Mouse (Mus musculus) effector memory CD4-positive, alpha-beta T cell, adult 5 months (primary cell): Measurements from ENCODE around the gene AA467197. TPM values are rescaled to one million over a fixed set of nuclear protein-coding genes. Genes with fewer than 3 reads are reported as not detected.

Experiments used
- polyA plus RNA-seq: library from polyadenylated mRNA; unstranded; fragments of 100-300 nt; shearing (Covaris generic); gene quantifications from one replicate; pipeline ENCODE4 v1.2.1, GENCODE M21; 2017

Gene AA467197
- 1.2 TPM for polyA plus RNA-seq

DNA sequence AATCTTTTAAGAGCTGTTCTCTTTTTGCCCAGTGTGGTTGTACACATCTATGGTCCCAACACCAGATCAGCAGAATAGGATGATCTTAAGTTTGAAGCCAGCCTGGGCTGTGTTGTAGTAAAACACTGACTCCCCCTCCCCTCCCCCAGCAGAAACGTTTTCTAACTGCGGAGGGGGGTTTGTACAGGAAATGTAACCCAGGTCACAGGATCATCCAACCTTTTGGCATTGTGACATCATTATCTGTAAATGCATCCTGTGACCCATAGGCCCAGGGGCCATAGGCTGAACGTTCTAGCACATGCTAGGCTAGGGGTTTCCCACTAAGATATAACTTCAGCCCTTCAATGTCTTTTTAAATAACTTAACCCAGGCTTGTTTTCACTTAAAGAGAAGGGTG lies at the start of gene AA467197:
Gene AA467197, plus strand, starts transcription at position 301 of the 400 bp plus-strand sequence.

GRCm38 (mm10) chr2:122610746-122611653 lies 25.8 kb upstream of the AA467197 start, which contains the start of gene Gatm:
TSS of gene Gatm (minus strand) at chr2:122611303.

Other genes with a start within 250 kb of the AA467197 start
- gene Slc28a2, start 210.5 kb upstream of the AA467197 start, polyA plus RNA-seq: 105 TPM
- gene Gm14085, start 152.0 kb upstream of the AA467197 start, polyA plus RNA-seq: 1.6 TPM
- not detected for gene Gatm, start 25.7 kb upstream of the AA467197 start, polyA plus RNA-seq
- 2.5 TPM for gene Slc30a4, start 65.7 kb downstream of the AA467197 start, polyA plus RNA-seq
- gene Bloc1s6, start 101.5 kb downstream of the AA467197 start, polyA plus RNA-seq: 35.6 TPM
- gene Sqor, start 128.3 kb downstream of the AA467197 start, polyA plus RNA-seq: 2.8 TPM